Mouse (Mus musculus): ENCODE results near the gene Olfr1061. TPM values are rescaled to one million over a fixed set of nuclear protein-coding genes. Genes with fewer than 3 reads are reported as not detected.
"Not testable (repeated sequence)": the region's sequence is repeated elsewhere in the genome, so short reads cannot be mapped to it uniquely, and the experiment has no call there.

The Olfr1061 gene
- not detected in 2 replicates for polyA plus RNA-seq (2015; fragmentation: Nextera tagmentation; extraction: Ambion mirVana)

- ATAC-seq (replicated peaks; ENCODE audit: low FRiP score), result no peak
- no peaks in the 10 kb centered on the region for H3K36me3 ChIP-seq
- no peaks in the 10 kb centered on the region for H3K9me3 ChIP-seq (replicated peaks)
- no peak within 1 kb of the TSS for H3K27ac ChIP-seq
- H3K4me3 ChIP-seq (replicated peaks), result no peak within 1 kb of the TSS
- WGBS, result 77% methylated on average over 1 of the region's 1 CpGs
- H3K9ac ChIP-seq, result no peak within 1 kb of the TSS
- no peaks in the 10 kb centered on the region for H3K4me1 ChIP-seq
- H3K27me3 ChIP-seq, result no peaks in the 10 kb centered on the region
- H3K4me2 ChIP-seq, result no peak within 1 kb of the TSS
Observed at GRCm38 (mm10) chr2:86413950-86414349, at the start of gene Olfr1061. Gene Olfr1061 (minus strand): TSS chr2:86414050.

GRCm38 (mm10) chr2:86460434-86460833 lies 46.6 kb upstream of the Olfr1061 start:
- Histone ChIP-seq H3K9ac (no peak overlapping the region), H3K27ac (no peak overlapping the region), H3K4me2 (no peak overlapping the region), H3K4me3 (replicated peaks) (no peak overlapping the region), H3K4me1 (no peaks in the 10 kb centered on the region), H3K36me3 (no peaks in the 10 kb centered on the region), H3K9me3 (replicated peaks) (no peaks in the 10 kb centered on the region), H3K27me3 (no peaks in the 10 kb centered on the region)
- 87% methylated on average over 1 of the region's 1 CpGs for WGBS
- no peak for ATAC-seq (replicated peaks; ENCODE audit: low FRiP score)

DNA sequence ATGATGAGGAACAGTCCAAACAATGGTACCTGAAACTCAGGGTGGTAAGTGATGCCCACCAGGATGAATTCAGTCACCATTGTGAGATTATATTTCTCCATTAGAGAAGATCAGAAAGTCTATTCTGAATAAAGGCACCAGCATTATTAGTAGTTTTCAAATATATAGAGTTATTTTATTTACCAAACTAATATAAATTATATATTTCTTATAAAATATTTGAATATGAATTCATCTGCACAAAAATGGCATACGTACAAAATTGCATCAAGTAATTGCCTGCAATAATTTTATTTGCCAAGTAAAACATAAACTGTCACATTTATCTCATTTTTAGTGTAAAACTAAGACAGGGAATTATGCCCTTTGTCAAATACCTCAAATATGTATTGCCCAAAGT lies 42.3 kb upstream of the Olfr1061 start, which contains the start of gene Olfr1066:
TSS of gene Olfr1066 (minus strand) at position 101 of the 400 bp plus-strand sequence.
- no peaks in the 10 kb centered on the region for H3K9me3 ChIP-seq (replicated peaks)
- H3K4me3 ChIP-seq (replicated peaks), result no peak within 1 kb of the TSS
- no peaks in the 10 kb centered on the region for H3K4me1 ChIP-seq
- WGBS, result 87% methylated on average over 1 of the region's 1 CpGs
- H3K9ac ChIP-seq, result no peak within 1 kb of the TSS
- no peaks in the 10 kb centered on the region for H3K36me3 ChIP-seq
- H3K27ac ChIP-seq, result no peak within 1 kb of the TSS
- H3K27me3 ChIP-seq, result no peaks in the 10 kb centered on the region
- no peak for ATAC-seq (replicated peaks; ENCODE audit: low FRiP score)
- no peak within 1 kb of the TSS for H3K4me2 ChIP-seq

- not testable (repeated sequence) for H3K4me1 ChIP-seq; H3K27me3 ChIP-seq; H3K9me3 ChIP-seq (replicated peaks); ATAC-seq (replicated peaks; ENCODE audit: low FRiP score); H3K4me2 ChIP-seq; H3K9ac ChIP-seq; H3K36me3 ChIP-seq; H3K4me3 ChIP-seq (replicated peaks); H3K27ac ChIP-seq
- no CpG with 5 or more reads among the region's 1 CpGs for WGBS
Observed at GRCm38 (mm10) chr2:86450491-86450890, 36.6 kb upstream of the Olfr1061 start, which contains the start of gene Olfr1065. Gene Olfr1065 (minus strand): TSS chr2:86450591.

GRCm38 (mm10) chr2:86442101-86442500 lies 28.3 kb upstream of the Olfr1061 start:
- H3K9me3 ChIP-seq (replicated peaks); ATAC-seq (replicated peaks; ENCODE audit: low FRiP score); H3K27ac ChIP-seq; H3K4me3 ChIP-seq (replicated peaks); H3K36me3 ChIP-seq; H3K9ac ChIP-seq; H3K27me3 ChIP-seq; H3K4me2 ChIP-seq; H3K4me1 ChIP-seq: not testable (repeated sequence)
- WGBS, result 76% methylated on average over 1 of the region's 1 CpGs

GRCm38 (mm10) chr2:86428511-86428910 lies 14.7 kb upstream of the Olfr1061 start:
- not testable (repeated sequence) for H3K9ac ChIP-seq; H3K4me2 ChIP-seq; H3K4me3 ChIP-seq (replicated peaks); H3K27me3 ChIP-seq; ATAC-seq (replicated peaks; ENCODE audit: low FRiP score); H3K4me1 ChIP-seq; H3K36me3 ChIP-seq; H3K27ac ChIP-seq; H3K9me3 ChIP-seq (replicated peaks)
- WGBS, result 95% methylated on average over 8 of the region's 8 CpGs

GRCm38 (mm10) chr2:86426649-86427048 lies 12.8 kb upstream of the Olfr1061 start, which contains the start of gene Olfr1062:
Gene Olfr1062 (minus strand): TSS chr2:86426749.
- ATAC-seq (replicated peaks; ENCODE audit: low FRiP score), result not testable (repeated sequence)

GRCm38 (mm10) chr2:86395114-86395513 lies 18.7 kb downstream of the Olfr1061 start:
- no peak for ATAC-seq (replicated peaks; ENCODE audit: low FRiP score)
- H3K4me2 ChIP-seq, result no peak overlapping the region
- H3K4me1 ChIP-seq, result no peaks in the 10 kb centered on the region
- H3K4me3 ChIP-seq (replicated peaks), result no peak overlapping the region
- 89% methylated on average over 2 of the region's 2 CpGs for WGBS
- H3K27ac ChIP-seq, result no peak overlapping the region
- no peak overlapping the region for H3K9ac ChIP-seq
- no peaks in the 10 kb centered on the region for H3K36me3 ChIP-seq
- H3K9me3 ChIP-seq (replicated peaks), result no peaks in the 10 kb centered on the region
- H3K27me3 ChIP-seq, result no peaks in the 10 kb centered on the region

More at GRCm38 (mm10) chr2:86426649-86427048, 12.8 kb upstream of the Olfr1061 start, which contains the start of gene Olfr1062:
- not testable (repeated sequence) for H3K27me3 ChIP-seq; H3K9ac ChIP-seq; H3K4me3 ChIP-seq (replicated peaks); H3K36me3 ChIP-seq; H3K4me1 ChIP-seq; H3K9me3 ChIP-seq (replicated peaks); H3K4me2 ChIP-seq; H3K27ac ChIP-seq

DNA sequence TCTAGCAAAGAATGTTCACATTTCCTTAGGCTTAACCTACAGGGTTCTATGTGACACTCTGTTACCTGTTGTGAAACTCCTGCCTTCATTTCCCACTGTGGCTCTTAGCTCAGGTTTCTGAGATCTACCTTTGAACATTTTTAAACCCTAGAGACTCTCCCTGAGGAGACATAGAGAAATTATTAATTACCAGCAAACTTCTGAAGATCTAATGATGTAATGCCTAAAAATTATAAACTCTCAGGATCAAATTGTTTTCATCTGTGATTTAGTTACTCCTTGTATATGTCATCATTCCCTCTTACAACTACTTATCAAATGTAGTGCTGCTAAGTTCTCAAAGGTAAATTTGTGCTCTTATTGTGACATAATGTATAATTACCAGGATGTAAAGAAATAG lies 25.4 kb downstream of the Olfr1061 start, which contains the start of gene Olfr1058:
TSS of gene Olfr1058 (minus strand) at position 101 of the 400 bp plus-strand sequence.
- H3K9ac ChIP-seq; ATAC-seq (replicated peaks; ENCODE audit: low FRiP score); H3K4me3 ChIP-seq (replicated peaks); H3K36me3 ChIP-seq; H3K9me3 ChIP-seq (replicated peaks); H3K27ac ChIP-seq; H3K4me1 ChIP-seq; H3K4me2 ChIP-seq; H3K27me3 ChIP-seq: not testable (repeated sequence)

- H3K27ac ChIP-seq, result no peak within 1 kb of the TSS
- no peaks in the 10 kb centered on the region for H3K4me1 ChIP-seq
- no peaks in the 10 kb centered on the region for H3K27me3 ChIP-seq
- no peaks in the 10 kb centered on the region for H3K9me3 ChIP-seq (replicated peaks)
- no peaks in the 10 kb centered on the region for H3K36me3 ChIP-seq
- H3K4me3 ChIP-seq (replicated peaks), result no peak within 1 kb of the TSS
- no peak within 1 kb of the TSS for H3K9ac ChIP-seq
- no peak for ATAC-seq (replicated peaks; ENCODE audit: low FRiP score)
- H3K4me2 ChIP-seq, result no peak within 1 kb of the TSS
Observed at GRCm38 (mm10) chr2:86378293-86378692, 35.6 kb downstream of the Olfr1061 start, which contains the start of gene Olfr1057. Gene Olfr1057 (minus strand): TSS chr2:86378393.

DNA sequence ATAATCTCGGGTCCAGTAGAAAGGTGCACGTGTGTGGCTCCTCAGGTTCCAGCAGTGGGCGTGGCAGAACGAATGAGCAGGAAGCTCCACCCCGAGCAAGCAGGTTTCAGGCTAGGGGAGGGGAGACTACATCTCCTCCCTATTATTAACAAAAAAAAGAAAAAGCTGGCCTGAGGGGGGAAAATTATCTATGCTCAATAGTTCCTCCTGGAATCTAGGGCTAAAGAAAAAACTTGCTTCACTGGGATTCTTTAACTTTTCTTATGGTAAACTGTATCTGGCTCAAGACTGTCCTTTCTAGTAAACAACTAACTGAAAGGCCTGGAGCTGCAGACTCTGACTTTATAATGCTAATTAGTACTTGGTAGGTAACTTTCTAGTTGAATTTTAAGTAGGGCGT lies 47.5 kb downstream of the Olfr1061 start:
- H3K9me3 ChIP-seq (replicated peaks); H3K9ac ChIP-seq; H3K36me3 ChIP-seq; H3K27ac ChIP-seq; H3K4me3 ChIP-seq (replicated peaks); H3K4me2 ChIP-seq; H3K4me1 ChIP-seq; H3K27me3 ChIP-seq; ATAC-seq (replicated peaks; ENCODE audit: low FRiP score): not testable (repeated sequence)
- 67% methylated on average over 1 of the region's 6 CpGs for WGBS
